Mouse (Mus musculus) telencephalon, adult 2 months (tissue): ENCODE measurements around the gene Pcp2.
"Not testable (repeated sequence)": the region's sequence is repeated elsewhere in the genome, so short reads cannot be mapped to it uniquely, and the experiment has no call there.

Source experiments
- DNase-seq: peaks from one replicate; pipeline ENCODE4 v3.0.0-alpha.2; 2011; ENCODE audit warnings: low read depth, low spot score

Pcp2 gene

DNA sequence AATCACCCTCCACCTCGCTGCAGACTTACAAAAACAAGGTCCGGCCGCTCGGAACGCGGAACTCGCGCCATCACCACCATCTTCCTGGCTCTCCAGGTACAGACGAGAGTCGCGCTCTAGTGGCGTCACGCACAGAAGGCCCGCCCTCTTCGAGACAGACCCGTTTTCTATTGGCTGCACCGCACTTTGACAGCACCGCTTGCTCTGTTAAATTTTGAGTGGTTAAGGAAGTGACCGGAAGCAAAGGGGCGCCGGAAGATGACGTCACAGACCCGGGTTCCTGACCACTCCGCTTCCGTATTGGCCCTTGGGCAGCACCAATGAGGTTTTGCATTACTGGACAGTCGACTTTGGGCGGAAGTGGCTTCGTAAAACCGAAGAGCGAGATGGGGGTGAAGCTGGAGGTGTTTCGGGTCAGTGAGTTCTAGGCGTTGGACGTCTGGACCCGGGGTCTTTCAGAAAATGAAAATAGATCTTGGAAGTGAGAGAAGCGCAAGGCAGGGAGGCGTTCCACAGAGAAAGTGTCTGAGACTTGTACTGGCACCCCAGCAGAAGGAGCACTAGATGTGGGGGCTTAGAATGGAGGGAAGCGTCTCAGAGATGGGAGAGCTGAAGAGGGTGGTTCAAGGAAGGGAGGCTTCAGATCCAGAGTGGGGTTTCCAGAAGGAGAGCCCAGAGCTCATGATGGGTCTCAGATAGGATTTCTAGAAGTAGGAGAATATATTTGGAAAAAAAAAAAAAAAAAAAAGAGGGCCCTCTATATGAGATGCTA, 4.0 kb downstream of the Pcp2 start, which contains the start of the genes Xab2 and Pet100:
Gene Xab2 (minus strand): TSS at position 118 of the 772 bp plus-strand sequence.
Gene Pet100 (plus strand): TSS at position 350 of the 772 bp plus-strand sequence.
- DNase-seq = peak; percentile 100

DNA sequence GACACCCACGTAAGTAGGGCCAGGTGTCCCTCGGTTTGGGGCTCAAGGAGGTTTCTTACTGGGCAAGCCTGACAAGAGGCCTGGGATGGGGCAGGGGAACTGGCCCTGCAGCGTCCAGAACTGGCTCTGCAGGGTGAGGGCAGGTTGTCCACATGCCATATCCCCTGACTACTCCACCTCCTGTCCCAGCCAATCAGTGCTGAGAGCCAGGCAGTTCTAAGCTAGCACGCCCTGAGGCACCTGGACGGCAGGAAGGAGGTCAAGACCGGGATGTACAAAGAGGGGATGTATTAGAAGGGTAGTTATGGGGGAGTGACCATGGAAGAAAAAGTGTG, 15.6 kb downstream of the Pcp2 start:
- DNase-seq = no peak

- DNase-seq = no peak
Measured at GRCm38 (mm10) chr8:3609046-3609815, 16.1 kb downstream of the Pcp2 start.

GRCm38 (mm10) chr8:3607822-3608221, 17.5 kb downstream of the Pcp2 start:
- peak; percentile 36 for DNase-seq

- DNase-seq = no peak
Measured at GRCm38 (mm10) chr8:3606593-3606992, 18.8 kb downstream of the Pcp2 start.

DNA sequence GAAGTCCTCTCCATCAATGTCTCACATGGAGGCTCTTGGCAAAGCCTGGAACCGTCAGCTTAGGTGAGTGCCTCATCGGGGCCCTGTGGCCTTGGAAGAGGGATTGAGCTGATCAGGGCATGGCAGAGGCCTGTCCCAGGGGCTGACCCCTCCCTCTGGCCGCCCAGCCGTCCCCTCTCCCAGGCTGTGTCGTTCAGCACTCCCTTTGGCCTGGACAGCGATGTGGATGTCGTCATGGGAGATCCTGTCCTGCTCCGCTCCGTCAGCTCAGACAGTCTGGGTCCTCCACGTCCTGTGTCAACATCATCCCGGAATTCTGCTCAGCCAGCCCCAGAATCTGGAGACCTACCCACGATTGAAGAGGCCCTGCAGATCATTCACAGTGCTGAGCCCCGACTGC, 21.9 kb downstream of the Pcp2 start:
- no peak for DNase-seq

DNA sequence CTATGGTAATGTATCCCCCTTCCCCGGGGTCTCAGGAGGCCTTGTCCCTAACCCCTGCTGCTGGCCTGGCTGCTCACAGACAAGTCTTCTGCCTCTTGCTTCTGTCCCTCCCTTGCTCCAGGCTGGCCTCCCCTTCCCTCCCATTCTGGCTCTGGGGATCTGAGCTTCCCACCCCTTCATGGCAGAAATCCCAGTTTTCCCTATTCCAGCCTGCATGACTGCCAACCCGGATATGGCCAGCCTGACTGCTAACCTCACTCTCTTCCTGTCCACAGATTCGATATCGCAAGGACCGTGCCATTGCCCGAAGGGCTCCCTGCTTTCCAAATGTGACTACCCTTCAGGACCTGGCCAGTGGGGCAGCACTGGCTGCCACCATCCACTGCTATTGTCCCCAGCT, 24.9 kb downstream of the Pcp2 start:
- DNase-seq = no peak

DNA sequence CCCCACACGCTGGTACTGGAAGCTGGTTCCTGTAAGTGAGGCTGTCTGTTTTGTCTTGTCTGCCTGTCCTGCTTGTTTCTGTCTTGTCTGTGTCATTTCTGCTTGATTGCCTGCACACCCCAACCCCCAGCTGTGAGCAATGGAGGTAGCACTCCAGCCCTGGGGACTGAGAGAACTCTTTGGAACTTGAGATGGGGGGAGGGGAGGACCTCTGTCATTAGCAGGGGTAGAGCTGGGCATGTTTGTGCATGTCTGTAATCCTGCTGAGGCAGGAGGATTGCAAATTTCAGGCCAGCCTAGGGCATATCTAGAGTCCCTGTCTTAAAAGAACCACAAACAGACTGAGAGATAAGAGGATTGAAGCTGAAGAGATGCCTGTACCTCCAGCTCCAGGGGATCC, 26.1 kb downstream of the Pcp2 start:
- no peak for DNase-seq

DNA sequence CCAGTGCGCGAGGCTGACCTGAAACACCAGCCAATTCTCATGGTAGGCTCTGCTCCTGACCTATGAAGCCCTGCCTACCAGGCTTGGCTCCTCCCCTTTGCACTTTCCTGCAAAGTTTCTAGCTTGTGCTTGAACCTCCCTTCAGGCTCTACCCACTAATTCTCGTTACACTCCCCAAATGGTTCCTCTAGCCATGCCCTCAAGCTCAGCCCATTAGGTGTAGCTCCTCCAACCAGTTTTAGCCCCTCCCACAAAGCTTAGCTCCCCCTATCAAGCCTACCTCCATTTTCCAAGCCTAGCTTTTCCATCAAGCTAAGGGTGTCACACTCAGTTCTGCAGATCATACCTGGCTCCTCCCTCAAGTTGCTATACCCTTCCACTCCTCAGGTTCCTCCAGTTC, 27.3 kb downstream of the Pcp2 start:
- DNase-seq = no peak

GRCm38 (mm10) chr8:3594466-3594865, 30.9 kb downstream of the Pcp2 start:
- DNase-seq = no peak

DNA sequence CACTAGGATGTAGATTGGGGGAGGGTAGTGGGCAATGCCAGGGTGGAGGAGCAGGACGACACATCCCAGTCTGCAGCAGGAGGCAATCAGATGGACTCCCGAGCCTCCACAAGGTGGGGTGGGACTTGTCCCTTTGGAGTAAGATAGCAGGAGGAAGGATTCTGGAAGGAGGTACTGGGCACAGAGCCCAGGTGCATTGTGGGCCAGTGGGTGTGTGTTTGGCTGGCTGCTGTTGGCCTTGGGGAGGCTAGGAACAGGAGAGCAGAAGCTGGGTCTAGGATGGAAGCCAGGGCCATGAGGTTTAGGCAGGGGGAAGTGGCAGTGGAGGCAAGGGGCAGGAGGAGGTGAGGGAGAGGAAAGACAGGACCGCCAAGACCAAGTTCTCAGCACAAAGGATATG, 31.9 kb downstream of the Pcp2 start:
- DNase-seq = no peak

DNA sequence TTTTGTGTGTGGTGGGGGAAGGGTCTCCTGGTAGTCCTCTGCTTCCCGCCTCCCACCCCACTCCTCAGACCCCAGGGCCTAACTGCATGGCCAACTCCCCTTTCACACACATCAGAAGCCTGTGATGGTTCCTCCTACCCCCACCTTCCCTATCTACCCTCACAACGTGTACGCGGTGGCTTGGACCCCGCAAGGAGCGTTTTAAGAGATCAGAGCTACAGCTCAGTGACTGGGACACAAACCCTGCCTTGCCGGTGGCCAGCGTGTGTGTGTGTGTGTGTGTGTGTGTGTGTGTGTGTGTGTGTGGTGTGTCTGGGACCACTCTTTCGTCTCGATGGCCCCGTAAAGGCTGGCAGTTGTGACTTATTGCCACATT, 37.1 kb downstream of the Pcp2 start:
- no peak for DNase-seq

DNA sequence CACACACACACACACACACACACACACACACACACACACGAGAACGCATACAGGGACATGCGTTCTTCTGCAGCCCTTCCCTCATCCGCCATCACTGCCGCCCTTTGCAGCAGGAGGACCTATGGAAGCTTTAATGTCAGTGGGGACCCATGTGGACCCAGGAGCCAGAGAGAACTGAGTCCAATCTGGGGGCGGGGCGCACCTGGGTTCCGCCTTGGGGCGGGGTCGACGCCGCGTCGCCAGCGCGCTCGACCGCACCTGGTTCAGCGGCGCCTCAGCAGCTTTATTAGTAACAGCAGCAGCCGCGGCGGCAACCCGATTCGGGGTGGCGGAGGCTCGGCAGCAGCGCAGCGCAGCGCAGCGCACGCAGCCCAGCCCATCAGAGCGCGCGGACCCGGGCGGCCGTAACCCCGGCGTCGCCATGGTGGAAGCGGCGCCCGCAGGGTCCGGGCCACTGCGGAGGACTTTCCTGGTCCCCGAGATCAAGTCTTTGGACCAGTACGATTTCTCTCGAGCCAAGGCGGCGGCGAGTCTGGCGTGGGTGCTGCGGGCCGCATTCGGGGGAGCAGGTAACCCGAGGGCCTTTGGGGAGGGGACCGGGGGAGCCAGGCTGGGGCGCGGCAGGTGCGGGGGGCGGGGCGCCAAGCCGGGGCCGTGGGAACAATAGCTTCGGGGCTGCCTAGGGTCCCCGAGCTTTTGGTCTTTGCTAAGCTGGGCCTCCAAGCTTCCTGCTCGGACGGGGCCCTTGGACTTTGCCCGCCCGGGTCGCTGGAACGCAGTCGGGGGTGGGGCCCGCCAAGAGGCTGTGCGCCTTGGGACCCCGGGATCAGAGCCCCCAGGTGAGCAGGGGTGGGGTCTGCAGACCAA, 37.7 kb downstream of the Pcp2 start:
- peak; percentile 29 for DNase-seq

GRCm38 (mm10) chr8:3586993-3587390, 38.4 kb downstream of the Pcp2 start, which contains the start of gene Camsap3:
TSS of gene Camsap3 (plus strand) at chr8:3587293.
- no peak for DNase-seq

- no peak for DNase-seq
Measured at GRCm38 (mm10) chr8:3586452-3586851, 38.9 kb downstream of the Pcp2 start.

DNA sequence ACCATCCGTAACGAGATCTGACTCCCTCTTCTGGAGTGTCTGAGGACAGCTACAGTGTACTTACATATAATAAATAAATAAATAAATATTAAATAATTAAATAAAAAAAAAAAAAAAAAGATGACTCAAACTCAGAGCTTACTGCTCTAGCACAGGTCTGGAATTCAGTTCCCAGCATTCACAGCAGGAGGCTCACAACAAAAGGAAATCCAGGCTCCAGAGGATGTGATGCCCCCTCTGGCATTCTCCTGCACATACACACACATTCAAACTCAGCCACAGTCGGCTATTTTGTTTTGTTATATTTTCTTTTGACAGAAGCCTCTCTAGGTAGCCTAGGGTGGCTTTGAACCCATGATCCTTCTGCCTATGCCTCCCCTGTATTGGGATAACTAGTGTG, 43.4 kb downstream of the Pcp2 start:
- not testable (repeated sequence) for DNase-seq

DNA sequence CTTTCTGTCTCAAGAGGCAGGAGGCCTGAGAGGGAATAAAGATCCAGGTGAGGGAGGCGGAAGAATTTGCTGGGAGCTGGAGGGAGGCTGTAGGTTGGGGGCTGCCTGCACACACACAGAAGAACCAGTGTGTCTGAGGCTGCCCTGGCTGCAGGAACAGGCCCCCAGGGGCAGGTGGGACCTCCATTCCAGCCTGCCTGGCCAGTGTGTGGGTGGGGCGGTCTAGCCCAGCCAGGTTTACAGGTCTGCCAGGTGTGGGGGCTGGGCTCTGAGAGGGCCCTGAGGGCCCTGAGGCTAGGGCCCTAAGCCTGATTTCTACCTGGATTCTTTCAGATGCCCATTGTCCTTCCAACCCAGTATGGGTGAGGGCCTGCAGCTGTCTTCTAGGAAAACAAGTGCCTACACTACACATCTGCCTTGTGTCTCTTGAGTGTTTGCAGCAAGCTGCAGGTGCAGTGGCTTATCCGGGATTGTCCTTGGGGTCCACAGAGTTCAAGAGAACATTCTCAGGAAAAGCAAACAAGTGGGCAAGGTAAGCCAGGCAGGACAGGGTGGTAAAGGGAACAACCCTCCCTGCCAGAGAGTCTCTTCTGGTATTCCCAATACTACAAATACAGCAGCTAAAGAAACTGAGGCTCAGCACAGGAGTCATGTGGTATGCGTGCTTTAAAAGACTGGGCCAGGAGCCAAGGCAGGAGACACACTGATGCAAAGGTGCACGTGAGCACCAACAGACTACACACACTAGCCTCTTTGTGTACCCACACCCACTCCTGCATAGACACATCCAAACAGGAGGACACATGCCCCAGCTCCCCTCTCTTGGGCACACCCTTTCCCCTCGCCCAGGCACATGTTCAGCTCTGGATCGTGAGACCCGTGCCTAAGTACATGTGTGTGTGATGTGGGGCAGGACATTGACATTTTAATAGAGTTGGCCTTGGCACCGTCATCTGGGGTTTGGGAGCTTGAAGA, 45.7 kb downstream of the Pcp2 start:
- DNase-seq = no peak

- DNase-seq = no peak
Measured at GRCm38 (mm10) chr8:3576211-3576960, 49.0 kb downstream of the Pcp2 start.

DNA sequence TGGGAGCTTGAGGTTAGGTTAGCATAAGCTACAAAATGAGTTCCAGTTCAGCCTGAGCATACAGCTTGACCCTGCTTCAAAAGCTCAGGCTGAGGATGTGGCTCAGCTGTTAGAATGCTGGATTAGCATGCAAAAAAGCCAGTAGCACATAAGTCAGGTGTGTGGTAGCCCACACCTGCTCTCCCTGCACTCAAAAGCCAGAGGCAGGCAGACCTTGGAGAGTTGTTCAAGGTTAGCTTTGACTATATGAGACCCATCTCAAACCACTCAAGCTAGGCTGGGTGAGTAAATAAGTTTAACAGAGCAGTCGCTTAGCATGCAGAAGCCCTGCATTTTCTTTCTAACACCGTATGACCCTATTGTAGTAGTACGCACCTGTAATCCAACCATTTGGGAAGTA, 50.8 kb downstream of the Pcp2 start:
- DNase-seq = no peak
